Mouse (Mus musculus) limb, embryonic 14.5 days (tissue): ENCODE measurements around the gene Cfap58. TPM values are rescaled to one million over a fixed set of nuclear protein-coding genes. Genes with fewer than 3 reads are reported as not detected.

Source experiments
- ATAC-seq: fragments of 200-750 bp; cut with Nextera tagmentation; 2 replicates; pipeline ENCODE4 v1.8.0; 2017; ENCODE audit warnings: low read depth, moderate number of reproducible peaks, moderate TSS enrichment; ENCODE audit not compliant: low FRiP score
- DNase-seq: peaks from one replicate; pipeline ENCODE4 v3.0.0-alpha.2; 2015; ENCODE audit warnings: low spot score
- H3K27ac ChIP-seq: fragments of 300-500 bp; sonication (generic); replicated peaks from 2 replicates; pipeline ENCODE4 v1.5.1; 2014; ENCODE audit warnings: low read depth, mild to moderate bottlenecking, low read length, moderate library complexity, mixed read lengths
- H3K27me3 ChIP-seq: fragments of 300-500 bp; sonication (generic); 2 replicates; pipeline ENCODE4 v1.6.1; 2014; ENCODE audit warnings: low read length, mixed read lengths; ENCODE audit not compliant: control insufficient read depth, insufficient read depth
- H3K36me3 ChIP-seq: fragments of 300-500 bp; sonication (generic); 2 replicates; pipeline ENCODE4 v1.6.1; 2014; ENCODE audit warnings: mild to moderate bottlenecking, low read length, moderate library complexity, mixed read lengths; ENCODE audit not compliant: control insufficient read depth, insufficient read depth
- H3K4me1 ChIP-seq: fragments of 300-500 bp; sonication (generic); 2 replicates; pipeline ENCODE4 v1.6.1; 2014; ENCODE audit warnings: antibody characterized with exemption, low read length, mixed read lengths; ENCODE audit not compliant: control insufficient read depth, insufficient read depth
- H3K4me2 ChIP-seq: fragments of 300-500 bp; sonication (generic); replicated peaks from 2 replicates; pipeline ENCODE4 v1.6.1; 2014; ENCODE audit warnings: low read depth, mild to moderate bottlenecking, low read length, moderate library complexity; ENCODE audit not compliant: severe bottlenecking
- H3K4me3 ChIP-seq: fragments of 300-500 bp; sonication (generic); replicated peaks from 2 replicates; pipeline ENCODE4 v1.5.1; 2014; ENCODE audit warnings: low read length
- H3K9ac ChIP-seq: fragments of 300-500 bp; sonication (generic); 2 replicates; pipeline ENCODE4 v1.6.1; 2014; ENCODE audit warnings: mild to moderate bottlenecking, low read depth, low read length, moderate library complexity; ENCODE audit not compliant: severe bottlenecking
- H3K9me3 ChIP-seq: fragments of 300-500 bp; sonication (generic); 2 replicates; pipeline ENCODE4 v1.6.1; 2016; ENCODE audit warnings: low read length; ENCODE audit not compliant: control insufficient read depth
- POLR2A ChIP-seq: fragments of 200-500 bp; IDR thresholded peaks from 2 replicates; pipeline ENCODE4 v1.8.0; 2012; ENCODE audit warnings: inconsistent platforms, mild to moderate bottlenecking, moderate library complexity, borderline replicate concordance; ENCODE audit not compliant: insufficient read depth, insufficient read length; ENCODE audit errors: extremely low read depth
- WGBS: fragments of 180-500 bp; shearing (Covaris S2); extraction: QIAGEN DNeasy Blood & Tissue Kit; methylation state at CpG from one replicate; pipeline ENCODE4 v1.1.7; 2014; 5-methylcytosine and 5-hydroxymethylcytosine counted together
- polyA plus RNA-seq, 2 experiments: library from polyadenylated mRNA; depleted of rRNA in 1 of 2; stranded (reverse) in 1 of 2; unstranded in 1 of 2; fragments of >200 nt; fragmentation: Nextera tagmentation in 1 of 2; extraction: Ambion mirVana in 1 of 2; gene quantifications; 2 replicates each; pipeline versions ENCODE4 v1.2.1 to v1.2.3; 2012 to 2014

Cfap58 gene
- polyA plus RNA-seq, 2 experiments: 0.05 to 0.07 TPM

DNA sequence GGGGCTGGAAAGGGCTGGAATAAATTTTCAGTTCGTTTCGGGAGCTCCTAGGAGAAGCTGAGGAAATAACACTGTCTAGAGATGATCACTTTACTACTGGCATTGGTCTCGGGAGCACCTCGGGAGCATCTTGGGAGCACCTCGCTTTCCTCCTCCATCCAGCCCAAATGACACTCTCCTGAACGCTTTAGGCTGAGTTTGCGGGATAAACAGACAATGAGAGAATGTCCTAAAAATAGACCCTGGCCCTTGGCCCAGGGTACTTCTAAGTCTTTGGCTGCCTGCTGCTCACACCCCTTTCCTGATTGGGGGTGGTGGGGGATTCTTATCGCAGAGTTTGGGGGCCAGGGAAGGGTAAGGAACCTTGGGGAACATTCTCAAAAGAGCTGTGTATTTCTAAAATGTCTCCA lies 17.5 kb upstream of the Cfap58 start:
- Histone ChIP-seq H3K27ac (peak overlapping the region; percentile 96), H3K4me2 (peak overlapping the region; percentile 64), H3K4me3 (peak overlapping the region; percentile 87), H3K9ac (peak overlapping the region; percentile 89), H3K27me3 (no peaks in the 10 kb centered on the region), H3K9me3 (no peaks in the 10 kb centered on the region), H3K36me3 (no peaks in the 10 kb centered on the region), H3K4me1 (peaks cover 29% of the 10 kb centered on the region)
- ATAC-seq: peak; percentile 23
- DNase-seq: peak; percentile 84
- WGBS: 2% methylated on average over 8 of the region's 8 CpGs
- TF ChIP-seq POLR2A: no peak

DNA sequence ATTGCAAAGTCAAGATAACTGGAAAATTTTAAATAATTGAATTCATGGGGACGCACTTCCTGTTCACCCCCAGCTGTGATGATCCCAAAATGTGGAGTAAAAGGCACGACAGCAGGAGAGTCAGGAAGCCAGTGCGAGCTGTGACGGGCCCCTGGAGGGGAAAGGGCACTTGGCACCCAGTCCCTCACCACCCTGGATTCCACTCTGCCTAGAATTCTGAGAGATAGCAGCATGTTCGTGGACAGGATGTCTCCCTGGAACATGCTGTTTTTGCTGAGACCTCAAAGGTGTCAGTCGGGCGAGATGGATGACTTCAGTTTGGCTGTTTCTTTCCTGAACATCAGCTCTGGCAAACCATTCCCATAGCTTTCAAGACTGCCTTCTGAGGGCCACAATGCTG lies 11.7 kb upstream of the Cfap58 start:
- Histone ChIP-seq H3K27ac (no peak overlapping the region), H3K4me1 (peaks cover 12% of the 10 kb centered on the region), H3K9ac (no peak overlapping the region), H3K36me3 (no peaks in the 10 kb centered on the region), H3K4me3 (no peak overlapping the region), H3K9me3 (no peaks in the 10 kb centered on the region), H3K27me3 (no peaks in the 10 kb centered on the region), H3K4me2 (no peak overlapping the region)
- ATAC-seq (no peak), DNase-seq (no peak)
- TF ChIP-seq POLR2A: no peak
- 80% methylated on average over 7 of the region's 7 CpGs for WGBS

DNA sequence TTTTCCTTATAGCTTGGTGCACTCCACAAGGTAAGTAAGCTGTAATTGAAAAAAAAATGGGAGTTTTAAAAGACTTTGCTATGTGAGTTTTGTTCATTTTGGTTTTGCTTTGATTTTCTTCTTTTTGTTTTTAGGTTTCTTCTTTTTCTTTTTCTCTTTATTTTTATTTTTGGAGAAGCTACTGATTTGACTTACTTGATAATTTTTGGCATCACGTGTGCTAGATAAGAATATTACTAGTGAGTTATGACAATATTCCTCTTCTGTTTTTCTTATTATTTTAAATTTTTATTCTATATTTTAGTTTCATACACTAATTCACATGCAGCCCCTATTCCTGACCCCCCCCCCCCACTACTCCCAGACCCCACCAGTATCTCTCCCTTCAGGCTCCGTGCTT lies 10.4 kb upstream of the Cfap58 start:
- no peak for ATAC-seq
- H3K4me3 ChIP-seq: no peak overlapping the region
- H3K9me3 ChIP-seq: no peaks in the 10 kb centered on the region
- no peak overlapping the region for H3K4me2 ChIP-seq
- H3K4me1 ChIP-seq: peaks cover 11% of the 10 kb centered on the region; the same call in 1 of the 2 replicates
- H3K36me3 ChIP-seq: no peaks in the 10 kb centered on the region
- no peak overlapping the region for H3K9ac ChIP-seq
- H3K27ac ChIP-seq: no peak overlapping the region
- WGBS: 90% methylated on average over 2 of the region's 2 CpGs
- no peaks in the 10 kb centered on the region for H3K27me3 ChIP-seq
- TF ChIP-seq POLR2A: no peak
- no peak for DNase-seq

DNA sequence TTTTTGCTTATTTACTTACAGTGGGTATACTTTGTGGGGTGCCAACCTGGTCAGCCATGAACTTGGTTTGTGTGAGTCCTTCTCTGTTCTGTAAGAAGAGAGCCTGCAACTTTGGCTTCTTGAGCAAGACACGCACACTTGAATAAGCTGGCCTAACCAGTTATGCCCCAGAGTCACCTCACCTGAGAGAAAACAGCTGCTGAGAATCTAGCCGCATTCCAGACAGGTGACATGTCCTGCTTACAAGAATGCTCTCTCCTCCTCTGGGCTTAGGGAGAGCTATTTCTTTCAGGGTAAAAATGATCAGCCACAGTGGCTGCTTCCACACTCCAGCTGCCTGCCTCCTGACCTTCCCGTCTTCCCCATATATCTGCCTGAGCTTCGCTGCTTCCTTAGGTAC lies 8.4 kb upstream of the Cfap58 start:
- no peak for DNase-seq
- 62% methylated on average over 4 of the region's 4 CpGs for WGBS
- Histone ChIP-seq H3K36me3 (no peaks in the 10 kb centered on the region), H3K4me1 (peaks cover 11% of the 10 kb centered on the region; the same call in 1 of the 2 replicates), H3K4me3 (no peak overlapping the region), H3K27ac (no peak overlapping the region), H3K9ac (no peak overlapping the region), H3K9me3 (no peaks in the 10 kb centered on the region), H3K27me3 (no peaks in the 10 kb centered on the region), H3K4me2 (no peak overlapping the region)
- TF ChIP-seq POLR2A: no peak
- no peak for ATAC-seq

DNA sequence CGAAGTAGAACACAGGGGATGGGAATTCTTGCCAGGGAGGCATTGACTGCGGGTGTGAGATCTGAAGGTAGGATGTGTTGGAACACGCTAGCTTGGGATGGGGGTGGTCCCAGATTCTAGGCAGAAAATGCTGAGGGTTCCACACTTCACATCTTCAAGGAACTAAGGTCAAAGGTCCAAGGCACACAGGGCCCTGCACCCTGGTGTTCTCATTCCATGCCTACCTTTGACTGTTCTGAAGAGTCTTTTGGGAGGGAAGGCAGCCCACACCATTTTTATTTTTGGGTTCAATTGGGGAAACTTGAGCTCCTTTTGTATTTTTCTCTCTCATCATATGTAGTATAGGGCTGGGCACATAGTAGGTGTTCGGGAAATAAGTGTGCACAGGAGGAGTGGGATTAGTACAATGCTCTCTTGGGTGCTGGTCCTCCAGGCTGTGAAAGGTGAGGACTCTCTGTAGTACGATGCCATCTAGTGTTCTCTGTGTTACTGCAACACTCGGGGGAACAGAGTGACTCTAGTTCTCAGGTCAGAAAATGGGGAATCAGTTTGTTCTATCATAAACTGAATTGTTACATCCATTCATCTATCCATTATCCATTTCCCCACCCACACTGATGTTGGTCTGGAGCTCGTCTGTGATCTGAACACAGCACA lies 5.4 kb upstream of the Cfap58 start:
- WGBS: 36% methylated on average over 7 of the region's 7 CpGs
- no peaks in the 10 kb centered on the region for H3K9me3 ChIP-seq
- no peak overlapping the region for H3K4me3 ChIP-seq
- H3K27ac ChIP-seq: no peak overlapping the region
- ATAC-seq (peak; percentile 50; the same call in 1 of the 2 replicates), DNase-seq (peak; percentile 73)
- H3K4me1 ChIP-seq: peaks cover 11% of the 10 kb centered on the region; the same call in 1 of the 2 replicates
- H3K27me3 ChIP-seq: no peaks in the 10 kb centered on the region
- no peak overlapping the region for H3K4me2 ChIP-seq
- no peaks in the 10 kb centered on the region for H3K36me3 ChIP-seq
- no peak overlapping the region for H3K9ac ChIP-seq
- no peak for TF ChIP-seq POLR2A
